Mouse (Mus musculus) 3T3-L1 (cell line): ENCODE measurements around the gene Cyp4f39.
A peak's percentile ranks its signal among the peaks of the same experiment; 100 is the strongest.
"Not testable (repeated sequence)": the region's sequence is repeated elsewhere in the genome, so short reads cannot be mapped to it uniquely, and the experiment has no call there.

Source experiments
- DNase-seq: peaks from one replicate; pipeline ENCODE4 v3.0.0-alpha.2; 2015; ENCODE audit warnings: low read depth, low spot score

Gene Cyp4f39

GRCm38 (mm10) chr17:32528408-32529337 lies 76.2 kb downstream of the Cyp4f39 start:
- DNase-seq: peak; percentile 72

DNA sequence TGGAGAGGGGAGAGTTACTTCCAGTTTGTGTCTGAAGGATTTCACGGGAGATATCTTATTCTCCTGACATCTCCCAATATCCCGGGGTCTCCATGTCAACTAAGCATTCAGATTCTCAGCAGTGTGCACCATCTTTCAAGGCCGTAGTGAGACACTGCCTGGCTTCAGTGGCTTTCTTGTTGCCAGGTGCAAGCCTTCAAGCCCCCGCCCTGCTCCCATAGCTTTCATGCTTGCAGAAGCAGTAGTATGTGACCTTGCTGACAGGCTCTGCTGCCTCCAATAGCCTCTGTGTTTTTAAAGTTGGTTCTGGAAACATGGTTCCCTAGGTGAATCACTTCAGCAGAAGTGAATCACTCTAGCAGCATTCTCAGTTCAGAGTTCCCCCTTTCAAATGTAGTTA lies 79.8 kb downstream of the Cyp4f39 start:
- DNase-seq: not testable (repeated sequence)

DNA sequence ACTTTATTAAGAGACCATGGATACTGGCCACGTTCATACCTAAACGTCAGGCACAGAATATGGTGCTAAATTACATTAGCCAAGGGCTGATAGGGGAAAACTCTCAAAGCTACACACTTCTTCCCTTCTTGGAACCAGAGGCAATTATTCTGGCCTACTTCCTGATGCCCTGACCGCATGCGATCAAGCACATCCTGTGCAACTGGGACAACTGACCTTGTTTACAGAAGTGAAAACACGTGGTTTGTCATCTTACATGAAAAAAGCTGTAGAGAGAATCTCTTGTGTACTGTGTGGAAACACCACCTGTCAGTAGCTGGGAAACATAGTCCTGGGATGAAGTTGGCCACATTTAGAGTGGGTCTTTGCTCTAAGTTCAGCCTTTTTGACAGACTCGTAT lies 81.5 kb downstream of the Cyp4f39 start:
- DNase-seq: no peak

- peak; percentile 95 for DNase-seq
Observed at GRCm38 (mm10) chr17:32536051-32536866, 83.7 kb downstream of the Cyp4f39 start, which contains the start of gene Cyp4f16. Gene Cyp4f16, plus strand, starts transcription at chr17:32536558.

GRCm38 (mm10) chr17:32536867-32537250 lies 84.3 kb downstream of the Cyp4f39 start:
- DNase-seq: peak; percentile 76
